Mouse (Mus musculus) heart, embryonic 15.5 days (tissue): ENCODE measurements at regions not wholly inside any gene's neighbourhood (a gene's known extent, or its start where the extent isn't known, plus 50 kb on each side); places are given as distances from the start of the nearest gene placed in this dataset.

Experiments
- ATAC-seq: fragments of 200-750 bp; cut with Nextera tagmentation; replicated peaks from 2 replicates; pipeline ENCODE4 v1.8.0; 2017; ENCODE audit warnings: low read depth, moderate TSS enrichment; ENCODE audit not compliant: insufficient number of reproducible peaks, insufficient read depth, low FRiP score
- H3K27ac ChIP-seq: fragments of 300-500 bp; sonication (generic); 2 replicates; pipeline ENCODE4 v1.5.1; 2015; ENCODE audit warnings: mild to moderate bottlenecking, inconsistent platforms
- H3K27me3 ChIP-seq: fragments of 300-500 bp; sonication (generic); 2 replicates; pipeline ENCODE4 v1.6.1; 2015; ENCODE audit warnings: inconsistent platforms
- H3K36me3 ChIP-seq: fragments of 300-500 bp; sonication (generic); 2 replicates; pipeline ENCODE4 v1.6.1; 2015; ENCODE audit warnings: mild to moderate bottlenecking, inconsistent platforms
- H3K4me1 ChIP-seq: fragments of 300-500 bp; sonication (generic); replicated peaks from 2 replicates; pipeline ENCODE4 v1.6.1; 2015; ENCODE audit warnings: inconsistent platforms
- H3K4me2 ChIP-seq: fragments of 300-500 bp; sonication (generic); 2 replicates; pipeline ENCODE4 v1.6.1; 2015; ENCODE audit warnings: inconsistent platforms, mild to moderate bottlenecking, moderate library complexity
- H3K4me3 ChIP-seq: fragments of 300-500 bp; sonication (generic); 2 replicates; pipeline ENCODE4 v1.5.1; 2015; ENCODE audit warnings: mild to moderate bottlenecking, inconsistent platforms
- H3K9ac ChIP-seq: fragments of 300-500 bp; sonication (generic); 2 replicates; pipeline ENCODE4 v1.6.1; 2015; ENCODE audit warnings: mild to moderate bottlenecking, inconsistent platforms
- H3K9me3 ChIP-seq: fragments of 300-500 bp; sonication (generic); replicated peaks from 2 replicates; pipeline ENCODE4 v1.6.1; 2016; ENCODE audit warnings: inconsistent platforms
- WGBS: fragments of 180-500 bp; shearing (Covaris S2); methylation state at CpG from one replicate; pipeline ENCODE4 v1.1.7; 2015; ENCODE audit warnings: mixed read lengths; 5-methylcytosine and 5-hydroxymethylcytosine counted together

- Histone ChIP-seq H3K4me3 (no peak overlapping the region), H3K27me3 (no peaks in the 10 kb centered on the region), H3K36me3 (no peaks in the 10 kb centered on the region), H3K4me1 (no peaks in the 10 kb centered on the region), H3K9me3 (no peaks in the 10 kb centered on the region), H3K9ac (no peak overlapping the region), H3K27ac (no peak overlapping the region), H3K4me2 (no peak overlapping the region)
- no peak for ATAC-seq
- WGBS: 44% methylated on average over 1 of the region's 1 CpGs
These were observed 480.2 kb downstream of the Rnf144b start for GRCm38 (mm10) chr13:47602646-47603045.

GRCm38 (mm10) chr13:47611439-47611838, 489.0 kb downstream of the Rnf144b start:
- Histone ChIP-seq H3K9ac (no peak overlapping the region), H3K4me1 (no peaks in the 10 kb centered on the region), H3K4me2 (no peak overlapping the region), H3K27me3 (no peaks in the 10 kb centered on the region), H3K4me3 (no peak overlapping the region), H3K27ac (no peak overlapping the region), H3K36me3 (no peaks in the 10 kb centered on the region), H3K9me3 (no peaks in the 10 kb centered on the region)
- no peak for ATAC-seq
- 84% methylated on average over 4 of the region's 4 CpGs for WGBS

DNA sequence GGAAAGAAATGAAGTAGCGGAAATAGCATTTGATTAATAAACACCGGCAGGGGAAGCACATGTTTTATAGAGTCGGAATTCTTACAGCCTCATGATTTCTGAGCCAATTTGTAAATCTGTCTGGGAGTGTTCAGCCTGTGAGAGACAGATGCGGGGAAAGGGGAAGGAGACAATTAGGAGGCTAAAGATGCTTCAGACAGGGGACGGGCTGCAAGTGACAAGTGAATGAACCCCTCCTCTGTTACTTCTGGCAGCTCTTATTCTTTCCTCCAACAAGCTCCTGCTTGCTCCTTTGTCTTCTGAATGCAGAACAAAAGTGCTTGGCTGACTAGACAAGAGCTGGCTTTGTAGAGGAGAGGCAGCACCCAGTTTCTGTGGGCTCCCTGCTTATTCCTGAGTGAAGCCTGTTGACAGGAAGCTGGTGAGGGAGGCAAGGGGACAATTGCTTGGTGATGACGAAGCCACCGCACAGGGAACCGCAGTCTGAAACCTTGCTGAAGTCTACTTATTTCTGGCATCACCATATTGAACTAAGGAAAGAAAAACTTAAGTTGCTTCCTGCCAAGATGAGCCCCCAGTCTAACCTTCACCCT, 514.2 kb downstream of the Rnf144b start:
- H3K4me2 ChIP-seq: no peak overlapping the region
- H3K9ac ChIP-seq: no peak overlapping the region
- no peaks in the 10 kb centered on the region for H3K36me3 ChIP-seq
- no peaks in the 10 kb centered on the region for H3K27me3 ChIP-seq
- no peaks in the 10 kb centered on the region for H3K9me3 ChIP-seq
- no peak overlapping the region for H3K27ac ChIP-seq
- 54% methylated on average over 8 of the region's 8 CpGs for WGBS
- ATAC-seq: no peak
- H3K4me1 ChIP-seq: no peaks in the 10 kb centered on the region
- H3K4me3 ChIP-seq: no peak overlapping the region

DNA sequence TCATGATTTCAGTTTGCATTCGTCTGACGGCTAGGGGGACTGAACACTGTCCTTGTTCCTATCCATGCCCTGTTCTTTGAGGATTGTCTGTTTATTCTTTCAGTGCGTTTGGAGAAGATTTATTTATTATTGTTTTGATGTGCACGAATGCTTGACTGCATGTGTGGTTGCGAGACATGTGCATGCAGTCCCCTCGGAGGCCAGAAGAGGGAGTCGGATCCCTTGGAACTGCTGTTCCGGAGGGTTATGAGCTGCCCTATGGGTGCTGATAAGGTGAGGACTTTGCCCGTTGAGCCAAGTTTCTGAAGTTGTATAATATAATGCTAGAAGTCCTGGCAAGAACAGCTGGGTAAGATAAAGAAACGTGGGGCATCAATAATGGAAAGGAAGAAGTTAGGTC, 519.9 kb downstream of the Rnf144b start:
- H3K27ac ChIP-seq: no peak overlapping the region
- 76% methylated on average over 10 of the region's 10 CpGs for WGBS

DNA sequence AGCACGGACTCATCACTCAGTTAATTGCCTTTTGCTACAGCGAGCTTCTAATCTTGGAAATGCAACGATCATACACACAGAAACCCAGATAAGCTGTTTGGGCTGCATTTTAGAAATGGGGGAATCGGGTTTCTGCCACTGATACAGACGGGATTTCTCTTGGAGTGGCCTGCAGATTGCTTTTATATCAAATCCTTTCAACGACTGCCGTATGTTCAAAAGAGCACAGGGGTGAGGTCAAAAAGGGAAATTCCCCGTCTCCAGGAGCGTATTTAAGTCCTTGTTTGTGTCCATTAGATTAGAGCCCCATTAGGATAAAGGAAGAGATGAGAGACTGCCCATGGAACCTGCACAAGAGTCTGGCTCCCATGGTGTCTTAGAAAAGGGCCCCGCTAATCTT, 522.6 kb downstream of the Rnf144b start:
- 31% methylated on average over 10 of the region's 10 CpGs for WGBS
- Histone ChIP-seq H3K27ac (no peak overlapping the region), H3K27me3 (no peaks in the 10 kb centered on the region), H3K4me3 (no peak overlapping the region), H3K4me1 (peaks cover 5% of the 10 kb centered on the region; the same call in 1 of the 2 replicates), H3K9ac (no peak overlapping the region), H3K4me2 (peak overlapping the region; percentile 34), H3K36me3 (no peaks in the 10 kb centered on the region), H3K9me3 (no peaks in the 10 kb centered on the region)
- ATAC-seq: no peak

More for the DNA sequence above, 519.9 kb downstream of the Rnf144b start:
- H3K4me3 ChIP-seq: no peak overlapping the region
- H3K9me3 ChIP-seq: no peaks in the 10 kb centered on the region
- no peak overlapping the region for H3K4me2 ChIP-seq
- no peaks in the 10 kb centered on the region for H3K4me1 ChIP-seq
- H3K9ac ChIP-seq: no peak overlapping the region
- no peaks in the 10 kb centered on the region for H3K36me3 ChIP-seq
- no peaks in the 10 kb centered on the region for H3K27me3 ChIP-seq
- no peak for ATAC-seq

DNA sequence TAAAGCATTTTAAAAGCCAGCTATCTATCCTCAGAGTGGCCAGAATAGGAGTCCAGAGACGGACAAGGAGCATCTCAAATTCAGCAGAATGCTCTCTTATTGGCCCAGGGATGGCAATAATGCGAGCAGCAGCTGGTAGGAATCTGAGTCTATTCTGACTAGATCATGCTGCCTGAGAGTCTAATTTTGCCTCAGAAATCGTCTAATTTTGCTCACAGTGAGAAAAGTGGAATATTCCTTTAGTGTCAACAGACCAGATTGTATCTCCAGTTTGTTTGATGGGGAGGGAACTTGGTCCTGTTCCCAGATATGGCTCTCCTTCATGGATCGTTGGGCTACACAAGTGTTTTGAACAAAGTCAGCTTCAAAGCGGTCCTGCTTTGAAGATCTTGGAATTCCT, 525.2 kb downstream of the Rnf144b start:
- Histone ChIP-seq H3K27me3 (no peaks in the 10 kb centered on the region), H3K4me3 (no peak overlapping the region), H3K36me3 (no peaks in the 10 kb centered on the region), H3K27ac (no peak overlapping the region), H3K4me2 (no peak overlapping the region), H3K9ac (no peak overlapping the region), H3K9me3 (no peaks in the 10 kb centered on the region), H3K4me1 (peaks cover 6% of the 10 kb centered on the region; the same call in 1 of the 2 replicates)
- 58% methylated on average over 5 of the region's 5 CpGs for WGBS
- ATAC-seq: no peak

DNA sequence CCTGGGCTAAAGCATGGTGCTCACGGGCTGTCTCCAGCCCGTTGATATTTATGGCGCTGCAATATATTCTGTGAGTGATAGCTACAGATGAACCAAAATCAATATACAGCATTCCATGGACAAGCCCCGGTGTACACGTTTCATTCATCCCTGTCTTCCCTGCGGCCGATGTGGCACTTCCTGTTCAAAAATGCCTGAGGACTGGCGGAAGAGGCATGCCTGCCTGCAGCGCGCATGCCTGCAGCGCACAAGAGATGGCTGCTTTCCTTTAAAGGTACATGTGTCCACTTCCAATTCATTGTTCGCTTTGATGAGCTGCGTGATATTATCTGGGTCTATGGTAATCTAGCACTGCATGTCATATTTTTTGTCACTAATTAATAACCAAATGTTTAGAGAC, 527.6 kb downstream of the Rnf144b start:
- no peak for ATAC-seq
- no peaks in the 10 kb centered on the region for H3K36me3 ChIP-seq
- peaks cover 6% of the 10 kb centered on the region; the same call in 1 of the 2 replicates for H3K4me1 ChIP-seq
- no peak overlapping the region for H3K9ac ChIP-seq
- H3K27me3 ChIP-seq: no peaks in the 10 kb centered on the region
- peak overlapping the region; percentile 55 for H3K4me2 ChIP-seq
- no peak overlapping the region for H3K27ac ChIP-seq
- peak overlapping the region; percentile 34 for H3K4me3 ChIP-seq
- 59% methylated on average over 13 of the region's 13 CpGs for WGBS
- H3K9me3 ChIP-seq: no peaks in the 10 kb centered on the region

- H3K9ac ChIP-seq: no peak overlapping the region
- no peak; the same call in 1 of the 2 replicates for ATAC-seq
- H3K4me1 ChIP-seq: peaks cover 13% of the 10 kb centered on the region
- no peaks in the 10 kb centered on the region for H3K9me3 ChIP-seq
- H3K27me3 ChIP-seq: no peaks in the 10 kb centered on the region
- peak overlapping the region; percentile 55 for H3K27ac ChIP-seq
- WGBS: 42% methylated on average over 3 of the region's 3 CpGs
- no peak overlapping the region for H3K4me2 ChIP-seq
- H3K4me3 ChIP-seq: no peak overlapping the region
- no peaks in the 10 kb centered on the region for H3K36me3 ChIP-seq
These were observed 544.0 kb downstream of the Rnf144b start for GRCm38 (mm10) chr13:47666470-47666869.

DNA sequence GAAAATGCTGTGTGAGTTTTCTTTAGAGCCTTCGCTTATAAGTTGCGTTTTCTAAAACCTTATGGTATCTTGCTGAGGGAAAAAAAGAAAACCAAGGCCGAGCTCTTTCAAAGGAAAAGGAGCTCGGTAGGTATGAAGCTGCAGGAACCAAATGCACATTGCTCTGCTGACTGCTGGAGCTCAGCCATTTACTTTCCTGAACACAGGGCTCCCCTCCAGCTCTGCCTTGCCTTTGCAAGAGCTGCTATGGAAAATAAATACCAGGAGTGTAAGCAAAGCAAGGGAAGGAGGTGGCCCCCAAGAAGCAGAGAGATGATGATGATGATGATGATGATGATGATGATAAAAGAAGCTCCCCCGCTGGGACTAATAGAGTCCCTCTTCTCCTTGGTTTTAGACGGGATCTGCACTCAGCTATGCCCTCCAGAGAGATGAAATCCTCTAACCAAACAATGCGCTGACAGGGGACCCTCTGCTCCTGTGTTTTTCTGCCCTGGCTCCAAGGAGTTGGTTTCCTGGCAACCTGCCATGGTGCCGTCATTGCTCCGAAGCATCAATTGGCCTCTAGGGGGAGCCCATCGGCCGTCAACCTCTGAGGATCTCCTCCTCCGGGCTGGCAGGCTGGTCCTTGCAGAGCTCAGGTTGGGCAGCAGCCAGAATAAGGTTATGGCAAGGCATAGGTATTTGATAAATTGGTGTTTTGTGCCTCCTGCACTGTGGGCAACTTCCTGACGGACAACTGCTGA, 544.7 kb downstream of the Rnf144b start:
- Histone ChIP-seq H3K27ac (peak overlapping the region; percentile 55), H3K36me3 (no peaks in the 10 kb centered on the region), H3K27me3 (no peaks in the 10 kb centered on the region), H3K4me1 (peaks cover 13% of the 10 kb centered on the region), H3K4me3 (no peak overlapping the region), H3K4me2 (peak overlapping the region; percentile 41; the same call in 1 of the 2 replicates), H3K9me3 (no peaks in the 10 kb centered on the region), H3K9ac (0 out of 2 replicates have a peak overlapping the region, but pooled peaks have one; percentile 7)
- ATAC-seq: peak; percentile 35; the same call in 1 of the 2 replicates
- WGBS: 23% methylated on average over 13 of the region's 13 CpGs

DNA sequence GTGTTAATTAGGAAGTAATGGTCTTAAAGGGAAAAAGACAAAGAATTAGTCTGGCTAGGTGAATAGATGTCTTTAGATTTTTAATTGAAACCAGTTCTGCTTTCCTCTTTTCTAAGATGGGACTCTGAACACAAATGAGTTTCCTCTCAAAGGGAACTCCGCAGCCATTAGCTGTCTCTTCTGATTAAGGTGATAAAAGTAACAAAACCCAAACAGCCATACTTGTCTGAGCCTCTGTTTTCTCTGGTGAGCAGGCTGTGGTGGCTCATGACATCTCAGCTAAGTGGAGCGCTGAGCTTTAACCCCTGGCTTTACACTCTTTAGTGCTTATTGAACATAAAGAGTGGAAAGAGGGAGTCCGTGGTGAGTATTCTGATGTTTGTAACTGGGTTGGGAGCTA, 565.7 kb downstream of the Rnf144b start:
- no peak for ATAC-seq
- WGBS: 58% methylated on average over 3 of the region's 3 CpGs
- Histone ChIP-seq H3K27me3 (no peaks in the 10 kb centered on the region), H3K4me3 (no peak overlapping the region), H3K9ac (no peak overlapping the region), H3K27ac (no peak overlapping the region), H3K4me2 (no peak overlapping the region), H3K4me1 (no peaks in the 10 kb centered on the region), H3K36me3 (no peaks in the 10 kb centered on the region), H3K9me3 (no peaks in the 10 kb centered on the region)

- ATAC-seq: no peak
- no peak overlapping the region for H3K27ac ChIP-seq
- H3K27me3 ChIP-seq: no peaks in the 10 kb centered on the region
- no peaks in the 10 kb centered on the region for H3K4me1 ChIP-seq
- H3K36me3 ChIP-seq: no peaks in the 10 kb centered on the region
- H3K4me3 ChIP-seq: no peak overlapping the region
- H3K4me2 ChIP-seq: no peak overlapping the region
- H3K9ac ChIP-seq: no peak overlapping the region
- WGBS: 81% methylated on average over 14 of the region's 14 CpGs
- no peaks in the 10 kb centered on the region for H3K9me3 ChIP-seq
These were observed 567.2 kb upstream of the Id4 start for GRCm38 (mm10) chr13:47693815-47694214.

DNA sequence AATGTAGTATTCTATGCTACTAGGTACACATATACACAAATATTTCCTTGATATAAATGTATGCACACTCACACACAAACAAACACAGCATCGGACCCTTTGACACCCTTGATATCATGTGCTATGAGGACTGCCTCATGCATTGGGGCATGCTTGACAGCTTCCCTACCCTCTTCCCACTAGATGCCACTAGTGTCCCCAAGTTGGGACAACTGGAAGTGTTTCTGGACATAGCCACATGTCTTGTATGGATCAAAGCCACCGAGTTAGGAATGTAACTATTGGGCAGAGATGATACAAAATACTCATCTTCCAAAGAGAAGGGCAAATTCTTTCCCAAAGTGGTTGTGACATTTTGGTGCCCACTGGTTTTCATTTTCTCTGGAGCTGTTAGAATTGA, 565.2 kb upstream of the Id4 start:
- no peaks in the 10 kb centered on the region for H3K4me1 ChIP-seq
- H3K27ac ChIP-seq: no peak overlapping the region
- no peaks in the 10 kb centered on the region for H3K9me3 ChIP-seq
- no peak overlapping the region for H3K9ac ChIP-seq
- H3K4me2 ChIP-seq: no peak overlapping the region
- H3K36me3 ChIP-seq: no peaks in the 10 kb centered on the region
- WGBS: 72% methylated on average over 2 of the region's 2 CpGs
- no peak for ATAC-seq
- no peaks in the 10 kb centered on the region for H3K27me3 ChIP-seq
- H3K4me3 ChIP-seq: no peak overlapping the region
